Mouse (Mus musculus): Measurements from ENCODE around the gene Zfp110.

The Zfp110 gene

GRCm38 (mm10) chr7:12891334-12891733, 56.8 kb downstream of the Zfp110 start:
- intact Hi-C loops (cut with DNase I) = no loop called here

- intact Hi-C loops (cut with DNase I) = no loop called here
These were observed 63.3 kb downstream of the Zfp110 start, which contains the start of gene Zscan22 for GRCm38 (mm10) chr7:12897655-12898410. Gene Zscan22 (plus strand): TSS chr7:12897815.

All from adrenal gland (tissue).